ENCODE assay signal across 25 mouse cellular contexts in genomic region chr16:24413059-24413458, GRCm38 (mm10). TPM values are rescaled to one million over a fixed set of nuclear protein-coding genes. Genes with fewer than 3 reads are reported as not detected.
DNase-seq lines count a peak whose midpoint lies in the region; ATAC-seq and TF ChIP-seq lines count a peak whose summit lies in the region.
"Had no signal": no experiment of that assay in that cellular context is flagged by ENCODE, and none has a peak within 500 bp of the region (broad histone marks: within the 10 kb centered on the region; RNA-seq: fewer than 3 reads in every experiment).

No protein-coding gene starts in this region.

- H3K4me3 ChIP-seq in megakaryocyte, embryonic 14.5 days (replicated peaks), result peak overlapping the region; percentile 26
- H3K4me3 ChIP-seq in kidney, adult 2 months (ENCODE audit: insufficient read depth, low read depth, low read length), result no peak overlapping the region
- H3K4me3 ChIP-seq: embryonic facial prominence, embryonic 12.5 days; erythroblast, embryonic 14.5 days; forebrain, embryonic 15.5 days; limb, embryonic 12.5 days; liver, embryonic 13.5 days; midbrain, embryonic 10.5 days had no signal

- no peak for TF ChIP-seq CTCF in kidney, adult 2 months (conservative IDR thresholded peaks at IDR 0.05; ENCODE audit: insufficient read depth, insufficient read length, low read depth, low read length)

- no peak overlapping the region for H3K27ac ChIP-seq in kidney, adult 2 months (ENCODE audit: insufficient read depth, low read depth, low read length)
- H3K27ac ChIP-seq: embryonic facial prominence, embryonic 12.5 days; forebrain, embryonic 15.5 days; limb, embryonic 12.5 days; liver, embryonic 13.5 days; midbrain, embryonic 10.5 days had no signal

- no peaks in the 10 kb centered on the region for H3K9me3 ChIP-seq in megakaryocyte, embryonic 14.5 days
- H3K9me3 ChIP-seq: embryonic facial prominence, embryonic 12.5 days; forebrain, embryonic 15.5 days; limb, embryonic 12.5 days; liver, embryonic 13.5 days; midbrain, embryonic 10.5 days had no signal

- peaks cover 6% of the 10 kb centered on the region for H3K4me1 ChIP-seq in megakaryocyte, embryonic 14.5 days
- no peaks in the 10 kb centered on the region for H3K4me1 ChIP-seq in kidney, adult 2 months (ENCODE audit: control insufficient read depth, insufficient read depth, low read length)
- H3K4me1 ChIP-seq: forebrain, embryonic 15.5 days had no signal

- no peak for TF ChIP-seq POLR2A in kidney, adult 2 months (IDR thresholded peaks at IDR 0.05; ENCODE audit: low read depth, low read length)

- H3K27me3 ChIP-seq in megakaryocyte, embryonic 14.5 days (replicated peaks), result peaks cover 11% of the 10 kb centered on the region
- H3K27me3 ChIP-seq in kidney, adult 2 months (replicated peaks; ENCODE audit: control insufficient read depth, insufficient read depth, low read length), result no peaks in the 10 kb centered on the region
- H3K27me3 ChIP-seq: forebrain, embryonic 15.5 days; limb, embryonic 12.5 days; liver, embryonic 13.5 days; Patski had no signal

- no peaks in the 10 kb centered on the region for H3K36me3 ChIP-seq in megakaryocyte, embryonic 14.5 days (replicated peaks; ENCODE audit: low read length)
- no peaks in the 10 kb centered on the region for H3K36me3 ChIP-seq in kidney, adult 2 months (ENCODE audit: control insufficient read depth, insufficient read depth, low read length)
- H3K36me3 ChIP-seq: forebrain, embryonic 15.5 days; liver, embryonic 13.5 days had no signal

- ATAC-seq in frontal cortex, adult (ENCODE audit: low TSS enrichment), result peak; percentile 83
- no peak for ATAC-seq in megakaryocyte, adult 5-6 weeks (ENCODE audit: poor library complexity, severe bottlenecking)
- ATAC-seq: CD4-positive, CD25-positive, alpha-beta regulatory T cell, adult 4 months; forebrain, embryonic 15.5 days; inflammation-experienced regulatory T-cells, adult 6 months; Patski had no signal

- WGBS in kidney, adult 2 months, result 80% methylated on average over 4 of the region's 4 CpGs

- DNase-seq in frontal cortex, postnatal 36 days (ENCODE audit: low spot score in 2 of 2), result no peak
- DNase-seq in cerebellum, adult 9-11 months, result peak; percentile 86
- peak; percentile 48 for DNase-seq in thymus, postnatal 25 days
- DNase-seq in kidney, adult 2 months, result no peak
- DNase-seq in adrenal gland, postnatal 36 days, result no peak
- DNase-seq: adrenal gland, postnatal 10 days; heart, adult 11 months; heart, postnatal 10 days; kidney, postnatal 36 days; layer of hippocampus, adult 9-11 months; liver, embryonic 13.5 days; lung, embryonic 14.5 days; lung, postnatal 36 days; retina, postnatal 1 day had no signal

RNA-seq across cellular contexts. Expression of gene Lpp, which starts 19.8 kb away (rescaled TPM):
- polyA plus RNA-seq in megakaryocyte, embryonic 14.5 days (2012; ENCODE audit: insufficient read depth, low replicate concordance), result 0.09 and 0.94 TPM in 2 replicates
- 5.1 and 5.3 TPM in 2 replicates for total RNA-seq in megakaryocyte, adult 5-6 weeks (2015)
- total RNA-seq in megakaryocyte, adult 5-6 weeks (2017), result 3.1 and 3.7 TPM in 2 replicates
- 15.9 and 20.2 TPM in 2 replicates for polyA plus RNA-seq in kidney, adult 2 months (2012; rRNA removed)
- 10 to 100 TPM; 70.3 to 80.3 TPM for total RNA-seq in adrenal gland, postnatal 36 days (2021)
- polyA plus RNA-seq: erythroblast, embryonic 14.5 days had no signal

Comparison
In these comparisons a context has a peak if more than half of its experiments do, and no peak if none do; other contexts are left out.
1. DNase-seq: peak in cerebellum, adult 9-11 months (single experiment) and thymus, postnatal 25 days (single experiment); none in frontal cortex, postnatal 36 days (0 of 2), kidney, adult 2 months (single experiment) and adrenal gland, postnatal 36 days (0 of 2).
2. RNA of gene Lpp, which starts 19.8 kb away (total RNA-seq): 70.3 to 80.3 TPM in adrenal gland, postnatal 36 days; 3.1 to 5.3 TPM in megakaryocyte, adult 5-6 weeks; every median in the first group is over 10 times any median in the second.